Mouse (Mus musculus) spleen, adult 18-20 months (tissue): ENCODE results near the gene Dnajc11.

ENCODE experiments used
- DNase-seq, 2 experiments: peaks; one replicate each; pipeline ENCODE4 v3.0.0; 2022; ENCODE audit warnings: mixed read lengths in 2 of 2

Gene Dnajc11

DNA sequence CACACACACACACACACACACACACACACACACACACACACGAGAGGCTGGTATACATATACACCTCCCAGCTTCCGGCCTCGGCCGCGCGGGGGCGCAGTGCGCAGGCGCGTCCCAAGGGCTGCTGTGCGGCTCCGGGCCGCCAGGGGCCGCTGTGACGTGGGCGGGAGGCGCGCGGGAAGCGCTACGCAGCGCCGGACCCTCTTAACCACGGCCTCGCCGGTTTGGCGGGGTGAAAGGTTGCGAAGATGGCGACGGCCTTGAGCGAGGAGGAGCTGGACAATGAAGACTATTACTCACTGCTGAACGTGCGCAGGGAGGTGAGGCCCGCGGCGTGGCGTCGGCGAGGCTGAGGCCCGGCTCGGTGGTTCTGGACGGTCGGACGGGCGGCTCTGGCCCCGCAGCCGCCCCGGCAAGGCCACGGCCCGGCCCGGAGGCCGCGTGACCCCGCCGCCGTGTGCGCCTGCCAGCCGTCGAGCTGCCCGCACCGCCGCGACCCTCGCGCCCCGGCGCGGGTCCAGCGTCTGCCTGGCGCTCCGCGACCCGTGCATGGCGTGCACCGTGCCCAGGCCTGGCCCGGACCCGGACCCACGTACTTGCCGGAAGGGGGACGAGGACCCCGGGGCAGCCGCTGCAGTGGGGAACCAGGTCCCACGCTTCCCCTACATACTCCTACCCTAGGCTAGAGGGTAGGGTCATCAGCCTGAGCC lies at the start of gene Dnajc11:
Gene Dnajc11 (plus strand): TSS at position 187 of the 710 bp plus-strand sequence.
- peak; percentile 87 to 96 for DNase-seq

DNA sequence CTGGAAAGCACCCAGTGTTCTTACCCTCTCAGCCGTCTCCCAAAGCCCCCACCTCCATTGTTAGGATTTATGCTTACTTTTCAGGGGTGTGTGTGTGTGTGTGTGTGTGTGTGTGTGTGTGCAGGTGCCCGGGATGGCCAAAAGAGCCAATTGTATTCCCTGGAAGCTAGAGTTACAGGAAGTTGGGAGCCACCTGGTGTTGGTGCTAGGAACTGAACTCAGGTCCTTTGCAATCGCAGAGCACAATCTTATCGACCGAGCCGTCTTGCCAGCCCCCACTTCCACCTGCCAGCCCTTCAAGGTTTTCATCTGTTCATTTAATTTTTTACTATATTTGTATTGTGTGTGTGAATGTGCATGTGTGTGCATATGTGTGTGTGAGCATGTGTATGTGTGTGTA lies 40.2 kb upstream of the Dnajc11 start:
- DNase-seq: no peak

DNA sequence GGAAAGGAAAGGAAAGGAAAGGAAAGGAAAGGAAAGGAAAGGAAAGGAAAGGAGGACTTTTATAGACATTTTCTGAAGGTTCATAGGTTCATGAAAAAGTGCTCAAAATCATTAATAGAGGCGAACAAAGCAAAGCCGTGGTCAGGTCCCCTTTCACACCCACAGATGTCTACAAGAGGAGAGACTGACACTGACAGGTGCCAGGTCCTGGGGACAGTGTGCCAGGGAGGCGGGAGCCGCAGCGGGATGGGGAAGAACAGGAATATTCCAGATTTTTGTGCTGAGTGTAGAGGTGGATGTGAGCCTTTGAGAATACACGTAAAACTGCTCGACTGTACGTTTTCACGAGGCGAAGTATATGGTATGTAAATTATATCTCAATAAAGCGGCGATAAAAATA lies 38.6 kb upstream of the Dnajc11 start:
- no peak for DNase-seq

DNA sequence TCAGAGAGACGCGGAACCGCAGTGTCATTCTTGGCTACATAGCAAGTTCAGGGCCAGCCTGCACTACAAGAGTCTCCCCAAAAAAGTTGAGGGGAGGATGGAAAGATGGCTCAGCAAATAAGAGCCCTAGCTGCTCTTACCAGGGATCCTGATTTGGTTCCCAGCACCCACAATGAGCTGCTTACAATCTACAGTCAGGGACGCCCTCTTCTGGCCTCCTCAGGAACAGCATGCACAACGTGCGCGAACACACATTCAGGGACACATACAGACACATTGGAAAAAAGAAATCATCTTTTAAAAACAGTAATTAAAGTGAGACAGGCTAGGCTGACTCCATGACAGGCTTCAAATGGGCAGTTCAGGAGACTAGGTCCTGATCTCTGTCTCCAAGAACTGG lies 37.9 kb upstream of the Dnajc11 start:
- no peak for DNase-seq

DNA sequence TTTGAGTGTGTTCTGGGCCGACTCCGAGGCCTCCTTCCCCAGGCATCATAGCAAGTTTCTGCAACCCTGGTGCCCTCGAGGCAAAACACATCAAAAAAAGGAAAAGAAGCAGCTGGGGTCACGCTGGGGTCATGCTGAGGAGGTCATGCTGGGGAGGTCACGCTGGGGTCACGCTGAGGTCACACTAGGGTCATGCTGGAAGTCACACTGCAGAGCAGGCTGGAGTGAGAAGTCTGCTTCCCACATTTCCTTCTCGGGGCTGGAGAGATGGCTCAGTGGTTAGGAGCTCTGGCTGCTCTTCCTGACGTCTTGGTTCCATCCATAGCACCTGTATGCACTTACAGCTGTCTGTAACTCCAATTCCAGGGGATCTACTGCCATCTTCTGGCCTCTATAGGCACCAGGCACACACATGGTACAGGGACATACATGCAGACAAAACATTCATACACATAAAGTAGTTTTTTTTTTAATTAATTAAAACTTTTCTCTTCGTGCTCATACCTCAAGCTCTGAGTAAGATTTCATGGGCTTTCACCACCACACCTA lies 36.3 kb upstream of the Dnajc11 start:
- DNase-seq: no peak

DNA sequence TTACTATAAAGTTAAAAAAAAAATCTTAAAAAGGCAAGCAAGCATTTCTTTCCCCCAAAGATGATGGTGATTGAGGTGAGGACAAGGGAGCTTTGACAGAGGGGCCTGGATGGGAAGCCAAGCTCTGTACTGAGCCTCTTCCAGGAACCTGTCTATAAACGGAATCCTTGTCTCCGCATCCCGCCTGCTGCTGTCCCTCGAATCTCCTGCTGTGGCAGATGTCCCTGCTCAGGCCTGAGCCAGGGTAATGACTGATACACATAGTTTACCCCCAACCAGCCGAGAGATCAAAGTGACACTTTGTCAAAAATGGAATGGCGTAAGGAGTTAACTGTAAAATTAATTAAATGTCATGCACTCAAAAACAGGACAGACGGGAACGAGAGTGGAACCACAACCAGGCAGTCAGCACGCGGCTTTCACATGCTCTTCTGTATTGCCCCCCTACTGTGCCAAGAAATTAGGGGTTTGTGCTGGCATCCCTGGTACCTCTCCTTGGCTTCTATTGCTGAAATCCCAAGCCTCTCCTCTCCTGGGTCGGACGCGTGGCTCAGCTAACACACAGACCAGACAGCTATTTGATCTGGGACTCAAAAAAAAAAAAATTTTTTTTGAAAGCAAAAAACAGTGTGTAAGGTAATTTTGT lies 34.8 kb upstream of the Dnajc11 start:
- no peak for DNase-seq

DNA sequence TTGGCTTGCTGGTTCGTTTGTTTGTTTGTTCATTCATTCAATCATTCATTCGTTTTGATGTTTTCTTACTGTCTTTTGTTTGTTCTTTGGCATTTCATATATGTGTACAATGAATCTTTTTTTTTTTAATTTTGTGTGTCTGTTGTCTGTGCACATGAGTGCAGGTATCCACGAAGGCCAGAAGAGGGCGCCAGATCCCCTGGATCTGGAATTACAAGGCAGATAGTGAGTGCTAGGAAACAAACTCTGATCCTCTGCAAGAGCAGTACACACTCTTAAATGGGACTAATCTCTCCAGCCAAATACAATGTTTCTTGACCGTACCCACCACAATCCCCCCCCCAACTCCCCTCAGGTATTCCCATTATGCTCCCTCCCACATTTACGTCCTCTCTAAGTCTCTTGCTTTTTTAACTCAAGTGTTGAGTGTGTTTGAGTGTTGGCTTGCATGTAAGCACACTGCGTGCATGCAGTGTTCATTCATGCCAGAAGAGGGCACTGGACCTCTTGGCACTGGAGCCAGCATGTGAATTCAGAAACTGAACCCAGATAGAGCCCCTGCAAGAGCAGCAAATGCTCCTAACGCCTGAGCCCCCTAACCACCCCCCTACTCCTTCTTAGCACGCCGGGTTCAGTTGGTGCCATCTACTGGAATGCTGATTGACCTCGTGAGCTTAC lies 33.6 kb upstream of the Dnajc11 start:
- DNase-seq: no peak

DNA sequence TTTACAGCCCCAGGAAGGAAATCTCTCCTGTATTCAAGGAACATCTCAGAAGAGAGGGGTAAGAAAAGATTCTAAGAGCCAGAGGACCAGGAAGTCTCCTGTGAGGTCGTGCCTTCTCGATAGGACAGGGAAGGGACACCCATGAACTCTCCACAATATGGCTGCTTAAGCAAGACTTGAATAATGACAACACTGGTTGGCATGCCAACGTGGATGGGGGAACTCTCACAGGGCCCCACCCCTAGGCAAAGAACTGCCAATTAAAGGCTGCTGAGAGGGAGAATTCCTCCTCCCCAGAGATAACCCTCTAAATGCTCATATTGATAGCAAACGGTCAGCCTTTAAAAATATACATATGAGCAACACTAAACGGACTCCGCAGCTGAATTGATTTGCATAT lies 32.8 kb upstream of the Dnajc11 start:
- DNase-seq: no peak

DNA sequence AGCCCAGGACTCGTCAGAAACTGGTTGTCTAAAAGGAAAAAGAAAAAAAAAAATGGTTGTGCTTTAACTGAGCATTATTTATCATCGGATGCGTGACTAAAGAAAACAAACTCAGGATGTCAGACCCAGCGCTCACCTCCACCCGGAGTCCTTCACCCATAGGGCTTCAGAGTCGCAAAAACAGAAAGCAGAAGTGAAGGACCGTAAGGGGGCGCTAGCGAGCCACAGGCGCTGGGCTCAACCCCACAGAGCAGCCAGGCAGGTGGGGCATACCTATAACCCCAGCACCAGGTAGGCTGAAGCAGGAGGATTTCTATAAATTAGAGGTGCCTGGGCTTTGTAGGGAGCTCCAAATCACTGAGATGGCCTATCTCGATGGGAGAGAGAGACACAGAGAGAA lies 32.1 kb upstream of the Dnajc11 start:
- DNase-seq: no peak

DNA sequence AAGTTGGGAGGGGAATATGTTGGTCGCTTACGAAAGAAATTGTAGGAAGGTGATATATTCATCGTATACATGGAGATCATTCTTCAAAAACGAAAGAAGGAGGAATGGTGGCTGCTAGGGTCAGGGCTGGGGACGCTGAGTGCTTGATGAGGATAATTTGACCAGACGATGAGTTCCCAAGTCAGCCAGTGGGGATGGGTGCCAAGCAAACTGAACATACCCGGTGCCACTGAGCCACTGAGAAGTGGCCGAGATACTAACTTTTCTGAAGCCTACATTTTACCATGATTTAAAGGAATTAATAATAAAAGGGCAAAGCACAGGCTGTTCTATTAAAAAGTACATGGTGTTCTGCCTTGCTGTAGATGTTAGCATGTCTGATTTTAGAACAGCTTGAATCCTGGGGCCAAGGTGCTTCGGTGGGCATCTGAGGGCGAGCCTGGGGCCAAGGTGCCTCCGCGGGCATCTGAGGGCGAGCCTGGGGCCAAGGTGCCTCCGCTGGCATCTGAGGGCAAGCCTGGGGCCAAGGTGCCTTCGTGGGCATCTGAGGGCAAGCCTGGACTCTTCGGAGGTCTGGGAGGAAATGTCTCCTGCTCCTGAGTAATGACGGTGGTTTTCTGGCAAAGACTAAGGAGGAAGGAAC lies 31.3 kb upstream of the Dnajc11 start:
- DNase-seq: no peak

DNA sequence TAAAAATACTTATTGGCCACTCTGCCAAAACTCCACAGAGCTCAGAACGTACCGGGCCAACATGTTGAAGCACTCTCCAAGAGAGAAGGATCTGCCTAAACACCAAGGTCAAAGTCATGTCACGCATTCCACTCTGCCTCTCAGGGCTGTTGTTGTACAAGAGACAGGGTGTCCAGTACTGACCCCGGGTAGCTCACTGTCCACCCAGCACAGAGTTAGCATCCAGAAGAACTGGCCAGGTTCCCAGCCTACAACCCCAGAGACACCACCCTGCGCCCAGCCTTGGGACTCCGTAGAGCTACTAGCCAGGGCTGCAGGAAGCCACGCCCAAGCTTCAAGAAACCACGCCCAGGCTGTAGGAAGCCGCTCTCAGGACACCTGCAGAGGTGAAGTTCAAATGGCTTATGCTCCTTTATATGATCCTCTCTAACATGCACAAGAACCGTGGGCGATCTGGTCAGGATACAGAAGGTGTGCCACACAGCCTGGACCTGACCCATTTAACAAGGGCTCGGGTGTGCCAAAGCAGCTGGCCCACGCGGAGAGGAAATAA lies 30.7 kb upstream of the Dnajc11 start:
- no peak for DNase-seq

DNA sequence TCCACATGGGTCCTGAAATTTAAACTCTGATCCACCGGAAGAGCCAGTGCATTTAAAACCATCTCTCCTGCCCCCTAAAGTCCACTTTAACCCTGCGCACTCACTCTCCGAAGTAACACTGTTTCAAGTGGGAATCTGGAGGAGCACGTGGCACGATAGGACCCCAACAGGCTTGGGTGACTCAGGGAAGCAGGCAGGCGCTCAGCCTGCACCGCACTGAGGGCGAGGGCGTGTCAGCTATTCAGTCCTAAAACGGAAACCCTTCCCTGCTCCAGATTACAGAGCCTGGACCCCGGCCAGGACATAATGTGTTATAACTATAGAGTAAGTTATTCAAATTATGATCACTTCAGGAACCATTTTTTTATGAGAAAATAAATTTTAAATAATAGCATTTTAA lies 29.4 kb upstream of the Dnajc11 start:
- DNase-seq: no peak

DNA sequence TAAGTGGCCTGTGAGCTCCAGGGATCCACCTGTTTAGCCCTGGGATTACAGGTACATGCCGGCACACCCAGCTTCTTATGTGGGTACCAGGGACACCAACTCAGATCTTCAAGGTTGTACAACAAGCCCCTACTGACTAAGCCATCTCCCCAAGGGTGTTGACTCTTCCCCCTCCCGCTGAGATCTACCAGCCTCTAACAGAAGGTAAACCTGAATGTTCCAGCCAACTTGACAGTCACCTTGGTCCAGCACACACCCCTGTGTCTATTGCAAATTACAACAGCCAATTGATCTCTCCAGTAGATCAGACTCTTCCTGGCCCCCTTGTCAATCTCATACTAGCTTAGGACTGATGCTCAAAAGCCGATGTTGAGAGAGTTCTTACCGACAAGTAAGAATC lies 27.9 kb upstream of the Dnajc11 start:
- no peak for DNase-seq

DNA sequence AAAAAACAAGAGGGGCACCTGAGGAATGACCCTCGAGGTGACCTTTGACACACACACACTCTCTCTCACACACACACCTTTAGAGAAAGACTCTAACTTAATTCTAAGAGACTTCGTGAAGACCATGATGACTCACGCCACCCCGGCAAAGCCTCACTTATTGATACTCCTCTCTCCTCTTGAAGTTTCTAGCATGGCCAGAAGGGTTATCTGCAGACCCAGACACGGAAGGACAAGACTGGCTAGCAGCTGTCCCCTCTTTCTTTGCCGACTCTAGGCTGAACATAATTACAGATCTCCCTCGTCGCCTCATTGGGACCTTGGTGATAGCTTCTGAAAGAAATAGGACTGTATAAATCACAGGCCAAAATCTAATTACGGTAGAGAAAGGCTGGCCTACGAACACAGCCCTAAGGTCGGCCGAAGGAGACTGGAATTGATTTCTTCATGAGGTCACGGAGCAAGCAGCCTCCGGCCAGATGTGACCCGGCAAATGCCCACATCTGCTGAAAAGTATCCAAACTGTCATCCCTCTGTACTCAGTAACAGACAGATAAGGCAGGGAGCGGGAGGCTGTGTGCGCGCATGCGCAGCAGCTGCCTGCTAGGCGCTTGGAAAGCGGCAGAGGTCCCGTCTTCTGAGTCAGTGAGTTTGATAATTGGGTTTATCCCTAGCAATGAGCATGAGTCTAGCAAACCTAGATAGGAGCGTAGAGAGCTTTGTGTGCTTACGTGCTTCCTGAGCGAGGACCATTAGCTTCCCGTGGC lies 25.7 kb upstream of the Dnajc11 start:
- no peak for DNase-seq

DNA sequence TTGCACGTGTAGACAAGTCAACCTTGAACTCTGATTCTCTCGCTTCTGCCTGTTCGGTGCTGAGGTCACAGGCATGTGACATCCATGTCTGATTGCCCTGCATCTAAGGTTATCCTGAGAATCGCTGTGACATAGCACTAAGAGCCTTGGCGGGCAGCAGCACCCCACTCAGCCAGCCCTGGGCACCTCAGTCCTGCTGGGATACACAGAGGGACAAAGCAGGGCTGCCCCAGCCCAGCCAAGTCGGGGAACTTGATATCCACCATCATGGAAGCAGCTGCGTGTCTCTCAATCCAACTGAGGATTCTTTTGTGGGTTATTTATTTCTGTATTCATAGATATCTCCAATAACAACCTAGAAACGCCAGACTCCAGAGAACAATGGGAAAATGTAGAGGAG lies 24.7 kb upstream of the Dnajc11 start:
- DNase-seq: no peak

DNA sequence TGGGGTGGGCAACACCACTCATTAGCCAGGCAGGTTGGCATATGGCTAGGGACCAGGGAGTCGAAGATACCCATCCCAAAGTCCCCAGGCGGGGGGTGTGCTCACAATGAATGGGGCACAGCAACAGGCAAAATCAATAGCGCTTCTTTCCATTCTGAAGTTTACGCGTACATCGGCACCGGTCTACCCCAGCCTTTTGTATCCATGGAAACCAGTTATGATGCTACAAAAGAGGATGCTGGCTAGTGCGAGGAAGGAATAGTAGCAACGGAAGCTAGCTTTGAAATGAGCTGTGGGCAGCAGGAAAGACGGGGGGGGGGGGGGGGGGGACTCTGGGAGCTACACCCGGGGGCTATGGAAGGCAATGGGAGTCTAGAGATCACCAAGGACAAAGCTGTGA lies 17.2 kb upstream of the Dnajc11 start:
- DNase-seq: no peak

DNA sequence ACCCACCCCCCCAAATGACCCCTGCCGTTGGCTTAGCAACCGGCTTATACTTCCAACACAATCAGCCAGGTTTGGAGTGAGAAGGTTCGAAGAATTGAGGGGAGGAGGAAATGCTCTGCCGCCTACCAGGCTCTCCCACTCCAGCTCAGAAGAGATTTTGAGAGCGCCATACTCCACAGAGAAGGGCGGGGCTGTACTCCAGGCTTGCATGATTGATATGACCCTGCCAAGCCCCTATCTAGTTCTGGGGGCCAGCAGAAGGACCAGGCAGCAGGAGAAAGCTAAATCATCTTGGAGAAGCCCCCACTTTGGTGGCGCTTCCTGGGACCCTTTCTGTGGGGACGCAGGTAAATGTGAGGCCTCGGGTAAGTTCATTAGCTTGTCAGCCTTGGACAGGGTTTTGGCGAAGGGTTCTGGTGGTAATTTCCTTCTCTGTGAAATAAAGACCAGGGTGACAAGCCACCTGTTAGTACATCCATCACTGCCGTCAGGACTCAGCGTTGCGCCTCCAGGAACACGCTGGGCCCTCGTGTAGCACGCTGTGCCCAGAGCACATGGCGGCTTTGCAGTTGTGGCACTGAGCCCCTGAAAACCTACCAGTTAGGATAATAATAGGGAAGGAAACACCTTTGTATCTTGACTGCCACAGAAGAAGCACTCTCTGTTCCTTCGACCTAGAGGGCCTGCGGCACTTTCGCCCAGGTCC lies 14.2 kb upstream of the Dnajc11 start:
- no peak for DNase-seq

DNA sequence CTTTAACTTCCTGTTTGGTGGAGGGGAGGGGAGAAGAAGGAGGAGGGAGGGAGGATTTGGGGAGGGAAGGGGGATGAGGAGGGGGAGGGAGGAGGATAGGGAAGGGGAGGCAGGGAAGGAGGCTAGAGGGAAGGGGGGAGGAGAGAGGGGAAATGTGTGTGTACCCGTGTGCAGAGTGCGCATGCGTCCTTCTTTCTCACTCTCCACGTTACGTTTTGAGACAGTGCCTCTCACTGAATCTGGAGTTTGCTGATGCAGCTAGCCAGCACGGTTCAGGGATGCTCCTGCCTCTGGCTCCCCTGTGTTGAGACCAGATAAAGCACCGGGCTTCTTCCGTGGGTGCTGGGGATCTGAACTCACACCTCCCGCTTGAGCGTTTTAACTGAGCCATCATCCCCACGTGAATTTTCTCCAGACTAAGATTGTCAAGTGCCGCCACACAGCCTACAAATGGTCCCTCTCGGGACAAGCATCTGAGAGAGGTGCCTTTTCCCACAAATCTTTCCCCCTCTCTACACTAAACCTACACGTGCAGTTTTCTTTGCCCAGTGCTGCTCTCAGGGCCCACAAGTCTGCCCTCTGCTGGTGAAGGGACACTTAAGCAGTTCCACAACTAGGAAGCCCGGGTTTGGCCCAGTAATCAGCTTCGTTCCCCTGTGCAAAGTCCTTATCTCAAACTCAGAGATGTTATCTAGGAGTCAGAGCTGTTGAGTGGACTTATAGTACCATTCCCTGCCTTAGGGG lies 13.4 kb upstream of the Dnajc11 start:
- DNase-seq: peak in 1 of 2 experiments; percentile 47

DNA sequence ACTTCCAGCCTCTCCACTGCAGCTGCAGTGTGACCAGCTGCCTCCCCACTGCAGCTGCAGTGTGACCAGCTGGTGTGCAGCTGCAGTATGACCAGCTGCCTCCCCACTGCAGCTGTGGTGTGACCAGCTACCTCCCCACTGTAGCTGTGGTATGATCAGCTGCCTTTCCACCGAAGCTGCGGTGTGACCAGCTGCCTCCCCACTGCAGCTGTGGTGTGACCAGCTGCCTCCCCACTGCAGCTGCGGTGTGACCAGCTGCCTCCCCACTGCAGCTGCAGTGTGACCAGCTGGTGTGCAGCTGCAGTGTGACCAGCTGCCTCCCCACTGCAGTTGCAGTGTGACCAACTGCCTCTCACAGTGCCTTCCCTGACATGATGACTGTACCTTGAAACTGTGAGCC lies 11.4 kb upstream of the Dnajc11 start:
- DNase-seq: no peak

DNA sequence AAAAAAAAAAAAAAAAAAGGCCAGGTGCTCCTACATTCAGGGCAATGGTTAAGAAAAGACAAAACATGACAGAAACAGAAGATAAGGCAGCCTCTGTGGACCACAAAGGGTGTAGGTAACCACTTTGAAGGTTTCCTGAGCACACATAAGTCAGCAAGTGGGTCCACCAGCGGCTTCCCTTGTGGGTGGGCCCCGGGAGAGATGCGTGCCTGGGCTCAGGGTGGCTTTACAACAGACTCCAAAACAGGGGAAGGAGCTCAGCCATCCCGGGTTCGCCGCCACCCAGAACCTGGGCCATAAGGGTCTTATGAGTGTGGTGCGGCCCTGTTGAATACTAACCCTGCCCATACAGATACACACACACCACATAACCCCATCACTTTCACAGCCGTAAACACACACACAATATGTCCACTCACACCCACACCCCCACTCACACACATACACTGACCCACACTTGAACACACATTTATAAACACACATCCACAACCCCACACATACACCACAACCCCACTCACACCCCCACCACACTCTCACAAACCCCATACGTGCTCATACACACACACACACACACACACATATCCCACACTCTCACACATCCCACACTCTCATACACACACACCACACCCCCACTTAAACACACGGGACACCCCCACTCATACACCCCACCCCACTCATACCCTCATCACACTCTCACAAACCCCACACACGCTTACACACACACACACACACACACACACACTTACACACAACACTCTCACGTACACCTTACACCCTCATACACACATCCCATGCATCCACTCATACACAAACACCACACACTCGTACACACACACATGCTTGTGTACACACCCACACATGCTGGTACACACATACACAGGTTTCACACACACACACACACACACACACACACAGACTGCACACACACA lies 651 bp upstream of the Dnajc11 start:
- DNase-seq: no peak
